Mouse (Mus musculus) MEL (cell line): Measurements from ENCODE around the gene Card9. TPM values are rescaled to one million over a fixed set of nuclear protein-coding genes. Genes with fewer than 3 reads are reported as not detected.

Experiments
- DNase-seq: peaks from one replicate; pipeline ENCODE4 v3.0.0; 2011; ENCODE audit warnings: low read depth, low spot score
- H3K27ac ChIP-seq: 2 replicates; pipeline ENCODE4 v1.5.1; 2012; ENCODE audit warnings: low read depth, mild to moderate bottlenecking, control low read depth, low read length, moderate library complexity; ENCODE audit not compliant: control insufficient read depth
- H3K27me3 ChIP-seq, 2 experiments: fragments of 150-350 bp in 1 of 2; sonication (generic) in 1 of 2; 2 replicates each; pipeline ENCODE4 v1.6.1; 2012; ENCODE audit warnings: low read length in 2 of 2, mild to moderate bottlenecking in 2 of 2, improper control_type of control experiment in 1 of 2, moderate library complexity in 1 of 2; ENCODE audit not compliant: insufficient read depth in 2 of 2, control insufficient read depth in 1 of 2
- H3K36me3 ChIP-seq, 2 experiments: 2 replicates each; pipeline ENCODE4 v1.6.1; 2012 to 2014; ENCODE audit warnings: low read length in 2 of 2, improper control_type of control experiment in 1 of 2, inconsistent platforms in 1 of 2, mild to moderate bottlenecking in 1 of 2; ENCODE audit not compliant: insufficient read depth in 2 of 2, control insufficient read depth in 1 of 2
- H3K4me1 ChIP-seq, 2 experiments: fragments of 150-350 bp in 1 of 2; sonication (generic) in 1 of 2; 2 replicates each; pipeline ENCODE4 v1.6.1; 2012; ENCODE audit warnings: low read length in 2 of 2, improper control_type of control experiment in 1 of 2, mild to moderate bottlenecking in 1 of 2; ENCODE audit not compliant: insufficient read depth in 2 of 2, control insufficient read depth in 1 of 2
- H3K4me3 ChIP-seq, 2 experiments: fragments of 150-350 bp in 1 of 2; sonication (generic) in 1 of 2; 2 replicates each; pipeline ENCODE4 v1.5.1; 2012; ENCODE audit warnings: low read depth in 2 of 2, low read length in 2 of 2, mild to moderate bottlenecking in 2 of 2, moderate library complexity in 2 of 2, control low read depth in 1 of 2, improper control_type of control experiment in 1 of 2; ENCODE audit not compliant: control insufficient read depth in 1 of 2, insufficient read depth in 1 of 2
- H3K79me2 ChIP-seq: 2 replicates; pipeline ENCODE4 v1.6.1; 2012; ENCODE audit warnings: mild to moderate bottlenecking, low read length, moderate library complexity; ENCODE audit not compliant: control insufficient read depth, poor library complexity, insufficient read depth
- H3K9ac ChIP-seq: 2 replicates; pipeline ENCODE4 v1.6.1; 2012; ENCODE audit warnings: low read depth, mild to moderate bottlenecking, control low read depth, low read length, moderate library complexity; ENCODE audit not compliant: control insufficient read depth, poor library complexity, severe bottlenecking
- H3K9me3 ChIP-seq: fragments of 150-350 bp; sonication (generic); replicated peaks from 2 replicates; pipeline ENCODE4 v1.6.1; 2012; ENCODE audit warnings: mild to moderate bottlenecking, low read length, improper control_type of control experiment, moderate library complexity; ENCODE audit not compliant: insufficient read depth
- CHD1 ChIP-seq: IDR thresholded peaks from 2 replicates; pipeline ENCODE4 v1.6.1; 2012; ENCODE audit warnings: low read depth, mild to moderate bottlenecking, inconsistent platforms, low read length, improper control_type of control experiment
- CHD2 ChIP-seq: IDR thresholded peaks from 2 replicates; pipeline ENCODE4 v1.6.1; 2011; ENCODE audit warnings: low read length, improper control_type of control experiment
- CTCF ChIP-seq, 3 experiments: IDR thresholded peaks in 2 of 3; conservative IDR thresholded peaks in 1 of 3; 2 replicates each; pipeline ENCODE4 v1.5.1; 2011 to 2012; ENCODE audit warnings: low read length in 3 of 3, low read depth in 2 of 3, mild to moderate bottlenecking in 2 of 3, improper control_type of control experiment in 1 of 3, inconsistent platforms in 1 of 3, mixed read lengths in 1 of 3, moderate library complexity in 1 of 3; ENCODE audit not compliant: control insufficient read depth in 1 of 3, insufficient read depth in 1 of 3, poor library complexity in 1 of 3, severe bottlenecking in 1 of 3
- E2F4 ChIP-seq: IDR thresholded peaks from 2 replicates; pipeline ENCODE4 v1.6.1; 2011; ENCODE audit warnings: low read depth, low read length, improper control_type of control experiment, borderline replicate concordance
- ELF1 ChIP-seq: IDR thresholded peaks from 2 replicates; pipeline ENCODE4 v1.6.1; 2014; ENCODE audit warnings: low read depth, mild to moderate bottlenecking, inconsistent platforms, low read length, improper control_type of control experiment, moderate library complexity
- GATA1 ChIP-seq: IDR thresholded peaks from 2 replicates; pipeline ENCODE4 v1.6.1; 2011; ENCODE audit warnings: low read depth, low read length, improper control_type of control experiment
- HCFC1 ChIP-seq: IDR thresholded peaks from 2 replicates; pipeline ENCODE4 v1.6.1; 2012; ENCODE audit warnings: low read depth, mild to moderate bottlenecking, inconsistent platforms, low read length, improper control_type of control experiment, moderate library complexity
- JUND ChIP-seq: IDR thresholded peaks from 2 replicates; pipeline ENCODE4 v1.6.1; 2011; ENCODE audit warnings: low read depth, mild to moderate bottlenecking, improper control_type of control experiment, low read length
- MAFK ChIP-seq: IDR thresholded peaks from 2 replicates; pipeline ENCODE4 v1.6.1; 2011; ENCODE audit warnings: low read depth, mild to moderate bottlenecking, low read length, improper control_type of control experiment, borderline replicate concordance
- MAX ChIP-seq: IDR thresholded peaks from 2 replicates; pipeline ENCODE4 v1.6.1; 2011; ENCODE audit warnings: low read length, improper control_type of control experiment
- MEF2A ChIP-seq: IDR thresholded peaks from 2 replicates; pipeline ENCODE4 v1.6.1; 2014; ENCODE audit warnings: low read depth, mild to moderate bottlenecking, inconsistent platforms, low read length, improper control_type of control experiment; ENCODE audit not compliant: poor library complexity, insufficient replicate concordance, severe bottlenecking; ENCODE audit errors: extremely low read depth
- MXI1 ChIP-seq: IDR thresholded peaks from 2 replicates; pipeline ENCODE4 v1.6.1; 2011; ENCODE audit warnings: mild to moderate bottlenecking, low read depth, low read length, improper control_type of control experiment
- MYB ChIP-seq: IDR thresholded peaks from 2 replicates; pipeline ENCODE4 v1.6.1; 2011; ENCODE audit warnings: mild to moderate bottlenecking, low read depth, low read length, improper control_type of control experiment
- MYC ChIP-seq: IDR thresholded peaks from 2 replicates; pipeline ENCODE4 v1.6.1; 2011; ENCODE audit warnings: low read depth, mild to moderate bottlenecking, low read length, improper control_type of control experiment, moderate library complexity
- NELFE ChIP-seq: IDR thresholded peaks from 2 replicates; pipeline ENCODE4 v1.6.1; 2011; ENCODE audit warnings: low read depth, low read length, improper control_type of control experiment
- NRF1 ChIP-seq: IDR thresholded peaks from 2 replicates; pipeline ENCODE4 v1.6.1; 2014; ENCODE audit warnings: low read depth, mild to moderate bottlenecking, inconsistent platforms, low read length, improper control_type of control experiment, moderate library complexity; ENCODE audit not compliant: poor library complexity, insufficient read depth, severe bottlenecking
- POLR2A ChIP-seq, 2 experiments: IDR thresholded peaks; 2 replicates each; pipeline ENCODE4 v1.6.1; 2011 to 2012; ENCODE audit warnings: low read length in 2 of 2, mild to moderate bottlenecking in 2 of 2, control low read depth in 1 of 2, improper control_type of control experiment in 1 of 2, low read depth in 1 of 2, moderate library complexity in 1 of 2; ENCODE audit not compliant: control insufficient read depth in 1 of 2, insufficient read depth in 1 of 2, poor library complexity in 1 of 2
- POLR2AphosphoS2 ChIP-seq: IDR thresholded peaks from 2 replicates; pipeline ENCODE4 v1.6.1; 2011; ENCODE audit warnings: low read length, improper control_type of control experiment
- POLR2AphosphoS5 ChIP-seq: IDR thresholded peaks from 2 replicates; pipeline ENCODE4 v1.6.1; 2012; ENCODE audit warnings: low read depth, borderline replicate concordance, mild to moderate bottlenecking, inconsistent platforms, low read length, moderate library complexity, mixed read lengths
- RAD21 ChIP-seq: IDR thresholded peaks from 2 replicates; pipeline ENCODE4 v1.6.1; 2011; ENCODE audit warnings: mild to moderate bottlenecking, low read depth, low read length, improper control_type of control experiment
- RCOR1 ChIP-seq: IDR thresholded peaks from 2 replicates; pipeline ENCODE4 v1.6.1; 2012; ENCODE audit warnings: low read depth, mild to moderate bottlenecking, inconsistent platforms, low read length, improper control_type of control experiment
- SIN3A ChIP-seq: IDR thresholded peaks from 2 replicates; pipeline ENCODE4 v1.6.1; 2012; ENCODE audit warnings: low read length, improper control_type of control experiment, inconsistent platforms
- TAL1 ChIP-seq: IDR thresholded peaks from 2 replicates; pipeline ENCODE4 v1.6.1; 2012; ENCODE audit warnings: mild to moderate bottlenecking, inconsistent platforms, low read length, moderate library complexity, mixed read lengths
- TCF12 ChIP-seq: IDR thresholded peaks from 2 replicates; pipeline ENCODE4 v1.6.1; 2014; ENCODE audit warnings: low read depth, mild to moderate bottlenecking, inconsistent platforms, low read length, improper control_type of control experiment, moderate library complexity
- UBTF ChIP-seq: IDR thresholded peaks from 2 replicates; pipeline ENCODE4 v1.6.1; 2012; ENCODE audit warnings: low read depth, mild to moderate bottlenecking, inconsistent platforms, low read length, improper control_type of control experiment, moderate library complexity, borderline replicate concordance; ENCODE audit not compliant: insufficient read depth
- USF1 ChIP-seq: IDR thresholded peaks from 2 replicates; pipeline ENCODE4 v1.6.1; 2014; ENCODE audit warnings: low read depth, mild to moderate bottlenecking, inconsistent platforms, low read length, improper control_type of control experiment, moderate library complexity
- ZKSCAN1 ChIP-seq: IDR thresholded peaks from 2 replicates; pipeline ENCODE4 v1.6.1; 2012; ENCODE audit warnings: low read depth, mild to moderate bottlenecking, inconsistent platforms, low read length, improper control_type of control experiment, moderate library complexity
- polyA plus RNA-seq, 2 experiments: library from polyadenylated mRNA; stranded (reverse) in 1 of 2; unstranded in 1 of 2; fragments of >175 nt in 1 of 2; fragments of >200 nt in 1 of 2; gene quantifications; 2 replicates each; pipeline versions ENCODE4 v1.2.1 to v1.2.4; 2012; ENCODE audit warnings: low replicate concordance in 2 of 2, low read depth in 1 of 2; ENCODE audit not compliant: insufficient read length in 2 of 2, insufficient read depth in 1 of 2, missing spikeins in 1 of 2
- total RNA-seq: library from RNA; depleted of rRNA; stranded (reverse); fragments of 300-350 nt; gene quantifications from 2 replicates; pipeline ENCODE4 v1.2.3, GENCODE M21; 2012

Card9 gene
- total and polyA plus RNA-seq, 3 experiments = 0.35 to 0.72 TPM; not detected in 1

DNA sequence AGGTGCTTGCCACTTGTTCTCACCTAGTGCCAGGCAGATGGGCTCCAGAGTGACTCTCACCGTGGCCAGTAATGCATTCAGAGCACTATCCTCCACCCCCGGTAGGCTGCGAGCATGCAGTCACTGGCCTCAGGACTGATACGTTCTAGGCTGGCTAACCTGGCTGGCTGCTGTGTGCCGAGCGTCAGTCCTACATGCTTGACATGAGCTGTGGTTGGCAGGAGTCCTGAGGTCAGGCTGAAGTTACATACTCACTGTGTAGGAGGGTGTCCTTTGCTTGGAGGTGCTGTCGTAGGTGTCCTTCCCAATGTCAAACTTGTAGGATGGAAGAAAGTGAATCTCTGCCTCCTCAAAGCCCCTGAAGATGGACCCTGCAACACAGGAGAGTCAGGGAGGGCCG is 38.3 kb upstream of the Card9 start:
- H3K9me3 ChIP-seq = no peaks in the 10 kb centered on the region
- no peak overlapping the region for H3K4me3 ChIP-seq
- no peak for TF ChIP-seq MYC
- TF ChIP-seq POLR2A (IDR thresholded peaks at IDR 0.05; ENCODE audit: control insufficient read depth in 1 of 2, insufficient read depth in 1 of 2, low read depth in 1 of 2, low read length in 2 of 2, poor library complexity in 1 of 2) = 0 out of 4 replicates have a peak, but pooled peaks of 1 of the 2 experiments have one; percentile 21
- TF ChIP-seq JUND = no peak
- TF ChIP-seq RAD21 = no peak
- no peak for TF ChIP-seq RCOR1
- TF ChIP-seq CHD1 = no peak
- no peak for TF ChIP-seq E2F4
- TF ChIP-seq MAX = no peak
- no peak overlapping the region for H3K27ac ChIP-seq
- no peak overlapping the region for H3K9ac ChIP-seq
- no peak for DNase-seq
- no peaks in the 10 kb centered on the region for H3K27me3 ChIP-seq
- H3K36me3 ChIP-seq = peaks cover 0 to 18% of the 10 kb centered on the region in 2 experiments; a peak in 2 of 4 replicates
- no peaks in the 10 kb centered on the region for H3K79me2 ChIP-seq
- H3K4me1 ChIP-seq = no peaks in the 10 kb centered on the region

DNA sequence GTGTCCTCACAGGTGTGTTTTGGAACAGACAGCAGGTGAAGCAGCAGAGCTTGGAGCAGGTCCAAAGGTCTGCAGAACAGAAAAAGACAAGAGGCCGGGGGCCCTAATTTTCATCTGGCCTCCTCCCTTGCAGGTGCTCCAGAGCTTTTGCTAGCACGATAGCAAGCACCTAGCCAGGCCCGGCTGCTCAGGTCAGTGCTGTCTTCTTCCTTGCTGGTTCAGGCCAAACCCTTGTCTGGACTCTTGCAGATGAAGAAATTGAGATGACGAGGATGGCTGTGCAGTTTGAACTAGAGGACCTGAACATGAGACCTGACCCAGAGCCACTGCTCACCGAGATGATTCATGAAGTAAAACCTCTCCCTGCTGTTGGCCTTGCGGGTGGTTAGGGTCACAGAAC is 30.9 kb upstream of the Card9 start:
- no peak for DNase-seq
- peaks cover 31% of the 10 kb centered on the region for H3K79me2 ChIP-seq
- peaks cover 7 to 22% of the 10 kb centered on the region in 2 experiments for H3K36me3 ChIP-seq
- H3K27me3 ChIP-seq = no peaks in the 10 kb centered on the region
- TF ChIP-seq UBTF = no peak
- TF ChIP-seq CTCF (IDR thresholded peaks at IDR 0.05 in 2 of 3, conservative IDR thresholded peaks at IDR 0.05 in 1 of 3; ENCODE audit: control insufficient read depth in 1 of 3, insufficient read depth in 1 of 3, low read depth in 2 of 3, low read length in 3 of 3, poor library complexity in 1 of 3, severe bottlenecking in 1 of 3) = no peak
- 0 out of 4 replicates have a peak, but pooled peaks of 1 of the 2 experiments have one; percentile 18 for TF ChIP-seq POLR2A (IDR thresholded peaks at IDR 0.05; ENCODE audit: control insufficient read depth in 1 of 2, insufficient read depth in 1 of 2, low read depth in 1 of 2, low read length in 2 of 2, poor library complexity in 1 of 2)
- H3K4me1 ChIP-seq = peaks cover 0 to 11% of the 10 kb centered on the region in 2 experiments; a peak in 3 of 4 replicates
- H3K9me3 ChIP-seq = no peaks in the 10 kb centered on the region
- H3K4me3 ChIP-seq = no peak overlapping the region
- H3K27ac ChIP-seq = no peak overlapping the region
- H3K9ac ChIP-seq = no peak overlapping the region

- no peak overlapping the region for H3K9ac ChIP-seq
- DNase-seq = no peak
- H3K27ac ChIP-seq = no peak overlapping the region
- no peaks in the 10 kb centered on the region for H3K27me3 ChIP-seq
- H3K4me1 ChIP-seq = peaks cover 0 to 11% of the 10 kb centered on the region in 2 experiments; a peak in 3 of 4 replicates
- H3K4me3 ChIP-seq = no peak overlapping the region
- H3K9me3 ChIP-seq = no peaks in the 10 kb centered on the region
- H3K36me3 ChIP-seq = peaks cover 7 to 18% of the 10 kb centered on the region in 2 experiments
- H3K79me2 ChIP-seq = peaks cover 31% of the 10 kb centered on the region
- no peak for TF ChIP-seq MXI1
- no peak for TF ChIP-seq MEF2A
- no peak for TF ChIP-seq NELFE
- no peak for TF ChIP-seq SIN3A
- TF ChIP-seq MAFK = no peak
- TF ChIP-seq TAL1 = no peak; the same call in 1 of the 2 replicates
- TF ChIP-seq ELF1 = no peak
- TF ChIP-seq TCF12 = no peak
- no peak for TF ChIP-seq CHD2
- TF ChIP-seq ZKSCAN1 = no peak
- TF ChIP-seq HCFC1 = no peak
- TF ChIP-seq UBTF = no peak
- TF ChIP-seq GATA1 = no peak
- no peak for TF ChIP-seq MYB
- TF ChIP-seq POLR2AphosphoS5 = no peak
- TF ChIP-seq E2F4 = no peak
- no peak for TF ChIP-seq POLR2AphosphoS2
- TF ChIP-seq USF1 = no peak
- TF ChIP-seq NRF1 = no peak
Observed at GRCm38 (mm10) chr2:26390954-26391353, 30.2 kb upstream of the Card9 start.
